Mouse (Mus musculus): Measurements from ENCODE around the gene Mindy1.

The Mindy1 gene

GRCm38 (mm10) chr3:95267855-95268254 is 13.3 kb upstream of the Mindy1 start:
- DNase-seq (ENCODE audit: low read depth, low spot score), result peak; percentile 87

- no peak for DNase-seq (ENCODE audit: low read depth, low spot score)
Measured at GRCm38 (mm10) chr3:95269789-95270188, 11.4 kb upstream of the Mindy1 start.

GRCm38 (mm10) chr3:95270766-95271364 is 10.3 kb upstream of the Mindy1 start:
- no peak for DNase-seq (ENCODE audit: low read depth, low spot score)

GRCm38 (mm10) chr3:95273471-95273870 is 7.7 kb upstream of the Mindy1 start:
- no peak for DNase-seq (ENCODE audit: low read depth, low spot score)

GRCm38 (mm10) chr3:95274453-95274852 is 6.7 kb upstream of the Mindy1 start:
- DNase-seq (ENCODE audit: low read depth, low spot score), result no peak

GRCm38 (mm10) chr3:95275161-95275560 is 6.0 kb upstream of the Mindy1 start:
- DNase-seq (ENCODE audit: low read depth, low spot score), result no peak

GRCm38 (mm10) chr3:95276428-95276934 is 4.7 kb upstream of the Mindy1 start:
- peak; percentile 57 for DNase-seq (ENCODE audit: low read depth, low spot score)

- DNase-seq (ENCODE audit: low read depth, low spot score), result peak; percentile 18
Measured at GRCm38 (mm10) chr3:95277149-95277551, 4.0 kb upstream of the Mindy1 start.

- peak; percentile 55 for DNase-seq (ENCODE audit: low read depth, low spot score)
Measured at GRCm38 (mm10) chr3:95280747-95281146, 398 bp upstream of the Mindy1 start.

- DNase-seq (ENCODE audit: low read depth, low spot score), result peak; percentile 76
Measured at GRCm38 (mm10) chr3:95282381-95282864, 1.3 kb downstream of the Mindy1 start.

- DNase-seq (ENCODE audit: low read depth, low spot score), result peak; percentile 92
Measured at GRCm38 (mm10) chr3:95282865-95283588, 1.9 kb downstream of the Mindy1 start.

- no peak for DNase-seq (ENCODE audit: low read depth, low spot score)
Measured at GRCm38 (mm10) chr3:95283589-95283941, 2.4 kb downstream of the Mindy1 start.

- no peak for DNase-seq (ENCODE audit: low read depth, low spot score)
Measured at GRCm38 (mm10) chr3:95284062-95284461, 2.9 kb downstream of the Mindy1 start.

GRCm38 (mm10) chr3:95284501-95285281 is 3.5 kb downstream of the Mindy1 start:
- DNase-seq (ENCODE audit: low read depth, low spot score), result no peak

GRCm38 (mm10) chr3:95285390-95285789 is 4.2 kb downstream of the Mindy1 start:
- no peak for DNase-seq (ENCODE audit: low read depth, low spot score)

GRCm38 (mm10) chr3:95286011-95286410 is 4.9 kb downstream of the Mindy1 start:
- DNase-seq (ENCODE audit: low read depth, low spot score), result no peak

- DNase-seq (ENCODE audit: low read depth, low spot score), result peak; percentile 35
Measured at GRCm38 (mm10) chr3:95286510-95286909, 5.4 kb downstream of the Mindy1 start.

- no peak for DNase-seq (ENCODE audit: low read depth, low spot score)
Measured at GRCm38 (mm10) chr3:95287541-95287940, 6.4 kb downstream of the Mindy1 start.

GRCm38 (mm10) chr3:95289419-95289818 is 8.3 kb downstream of the Mindy1 start:
- no peak for DNase-seq (ENCODE audit: low read depth, low spot score)

- DNase-seq (ENCODE audit: low read depth, low spot score), result no peak
Measured at GRCm38 (mm10) chr3:95290156-95290555, 9.0 kb downstream of the Mindy1 start.

- DNase-seq (ENCODE audit: low read depth, low spot score), result no peak
Measured at GRCm38 (mm10) chr3:95291041-95291440, 9.9 kb downstream of the Mindy1 start.

GRCm38 (mm10) chr3:95292899-95293298 is 11.8 kb downstream of the Mindy1 start:
- no peak for DNase-seq (ENCODE audit: low read depth, low spot score)

Measured in 3T3-L1 (cell line).